Mouse (Mus musculus) limb, embryonic 15.5 days (tissue): ENCODE data around the gene Atf7ip2. TPM values are rescaled to one million over a fixed set of nuclear protein-coding genes. Genes with fewer than 3 reads are reported as not detected.
A peak's percentile ranks its signal among the peaks of the same experiment; 100 is the strongest.
"Not testable (repeated sequence)": the region's sequence is repeated elsewhere in the genome, so short reads cannot be mapped to it uniquely, and the experiment has no call there.

Experiments
- ATAC-seq: fragments of 200-750 bp; cut with Nextera tagmentation; 2 replicates; pipeline ENCODE4 v1.8.0; 2017; ENCODE audit warnings: low read depth, moderate TSS enrichment; ENCODE audit not compliant: insufficient number of reproducible peaks, low FRiP score, low TSS enrichment
- H3K27ac ChIP-seq: fragments of 300-500 bp; sonication (generic); 2 replicates; pipeline ENCODE4 v1.5.1; 2015; ENCODE audit warnings: moderate library complexity, mild to moderate bottlenecking, inconsistent platforms
- H3K27me3 ChIP-seq: fragments of 300-500 bp; sonication (generic); 2 replicates; pipeline ENCODE4 v1.6.1; 2015; ENCODE audit warnings: inconsistent platforms
- H3K36me3 ChIP-seq: fragments of 300-500 bp; sonication (generic); 2 replicates; pipeline ENCODE4 v1.6.1; 2015; ENCODE audit warnings: inconsistent platforms
- H3K4me1 ChIP-seq: fragments of 300-500 bp; sonication (generic); 2 replicates; pipeline ENCODE4 v1.6.1; 2015; ENCODE audit warnings: inconsistent platforms
- H3K4me2 ChIP-seq: fragments of 300-500 bp; sonication (generic); 2 replicates; pipeline ENCODE4 v1.6.1; 2015; ENCODE audit warnings: mild to moderate bottlenecking, inconsistent platforms
- H3K4me3 ChIP-seq: fragments of 300-500 bp; sonication (generic); 2 replicates; pipeline ENCODE4 v1.5.1; 2015; ENCODE audit warnings: mild to moderate bottlenecking, inconsistent platforms
- H3K9ac ChIP-seq: fragments of 300-500 bp; sonication (generic); 2 replicates; pipeline ENCODE4 v1.6.1; 2015; ENCODE audit warnings: inconsistent platforms
- H3K9me3 ChIP-seq: fragments of 300-500 bp; sonication (generic); 2 replicates; pipeline ENCODE4 v1.6.1; 2016; ENCODE audit warnings: inconsistent platforms
- WGBS: fragments of 180-500 bp; shearing (Covaris S2); methylation state at CpG from one replicate; pipeline ENCODE4 v1.1.7; 2015; 5-methylcytosine and 5-hydroxymethylcytosine counted together
- polyA plus RNA-seq: library from polyadenylated mRNA; unstranded; fragments of >200 nt; fragmentation: Nextera tagmentation; extraction: Ambion mirVana; gene quantifications from 2 replicates; pipeline ENCODE4 v1.2.1, GENCODE M21; 2015

Gene Atf7ip2
- polyA plus RNA-seq, 1 experiment from 2014 or later = 1.1 TPM

DNA sequence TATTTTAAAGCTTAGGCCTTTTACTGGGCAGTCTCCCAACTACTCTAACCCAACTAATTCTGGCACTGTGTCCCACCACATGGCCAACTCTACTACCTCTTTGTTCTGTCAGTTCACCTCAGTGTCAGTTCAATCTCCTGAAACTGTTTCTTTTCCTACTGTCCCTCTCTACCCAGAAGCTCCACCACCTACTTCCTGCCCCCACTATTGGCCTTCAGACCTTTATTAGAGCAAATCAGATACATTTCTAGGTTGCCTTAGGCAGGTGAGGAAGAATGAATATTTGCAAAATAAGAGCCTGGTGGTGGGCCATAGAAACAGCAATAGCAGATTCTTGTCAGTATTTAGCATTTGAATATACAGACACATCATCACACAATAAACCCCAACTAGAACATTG is 44.1 kb downstream of the Atf7ip2 start:
- Histone ChIP-seq H3K27ac (no peak overlapping the region), H3K27me3 (no peaks in the 10 kb centered on the region), H3K36me3 (no peaks in the 10 kb centered on the region), H3K4me2 (no peak overlapping the region), H3K4me1 (no peaks in the 10 kb centered on the region), H3K4me3 (no peak overlapping the region), H3K9ac (no peak overlapping the region), H3K9me3 (no peaks in the 10 kb centered on the region)
- no peak for ATAC-seq

- Histone ChIP-seq H3K9me3 (no peaks in the 10 kb centered on the region), H3K27me3 (no peaks in the 10 kb centered on the region), H3K4me1 (no peaks in the 10 kb centered on the region), H3K27ac (no peak overlapping the region), H3K9ac (no peak overlapping the region), H3K36me3 (no peaks in the 10 kb centered on the region), H3K4me2 (no peak overlapping the region), H3K4me3 (no peak overlapping the region)
- ATAC-seq = no peak
- WGBS = 44% methylated on average over 1 of the region's 1 CpGs
These were observed 61.5 kb downstream of the Atf7ip2 start for GRCm38 (mm10) chr16:10253993-10254392.

DNA sequence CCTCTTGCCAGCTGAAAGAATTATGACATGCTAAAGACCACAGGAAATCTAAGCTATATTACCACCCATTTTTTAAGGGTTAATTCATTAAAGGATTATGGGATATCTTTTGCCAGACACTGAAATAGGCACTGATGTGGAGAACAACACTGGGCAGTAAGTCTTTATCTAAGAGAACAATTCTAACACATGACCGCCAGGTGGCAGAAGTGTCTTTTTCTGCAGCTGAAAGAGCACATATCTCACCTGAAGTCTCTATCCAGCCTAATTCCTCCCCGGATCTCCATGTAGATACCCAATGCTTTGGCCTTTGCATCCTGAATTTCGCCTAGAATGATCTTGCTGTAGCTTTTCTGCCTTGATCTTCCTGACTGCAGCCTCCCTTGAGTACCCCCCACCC is 79.7 kb downstream of the Atf7ip2 start:
- H3K27ac ChIP-seq = no peak overlapping the region
- no peak overlapping the region for H3K9ac ChIP-seq
- H3K4me3 ChIP-seq = no peak overlapping the region
- H3K27me3 ChIP-seq = no peaks in the 10 kb centered on the region
- H3K9me3 ChIP-seq = no peaks in the 10 kb centered on the region
- no peak overlapping the region for H3K4me2 ChIP-seq
- ATAC-seq = no peak
- WGBS = 16% methylated on average over 3 of the region's 3 CpGs
- H3K4me1 ChIP-seq = no peaks in the 10 kb centered on the region
- H3K36me3 ChIP-seq = no peaks in the 10 kb centered on the region

GRCm38 (mm10) chr16:10274465-10274864 is 82.0 kb downstream of the Atf7ip2 start:
- Histone ChIP-seq H3K27ac (no peak overlapping the region), H3K4me1 (no peaks in the 10 kb centered on the region), H3K9me3 (no peaks in the 10 kb centered on the region), H3K27me3 (no peaks in the 10 kb centered on the region), H3K4me2 (no peak overlapping the region), H3K9ac (no peak overlapping the region), H3K4me3 (no peak overlapping the region), H3K36me3 (no peaks in the 10 kb centered on the region)
- 66% methylated on average over 4 of the region's 4 CpGs for WGBS
- no peak for ATAC-seq

- ATAC-seq, H3K4me3 ChIP-seq, H3K27me3 ChIP-seq, H3K4me2 ChIP-seq, H3K9me3 ChIP-seq, H3K9ac ChIP-seq, H3K36me3 ChIP-seq, H3K4me1 ChIP-seq, H3K27ac ChIP-seq: not testable (repeated sequence)
- WGBS = 80% methylated on average over 5 of the region's 5 CpGs
These were observed 84.3 kb downstream of the Atf7ip2 start for GRCm38 (mm10) chr16:10276778-10277177.

DNA sequence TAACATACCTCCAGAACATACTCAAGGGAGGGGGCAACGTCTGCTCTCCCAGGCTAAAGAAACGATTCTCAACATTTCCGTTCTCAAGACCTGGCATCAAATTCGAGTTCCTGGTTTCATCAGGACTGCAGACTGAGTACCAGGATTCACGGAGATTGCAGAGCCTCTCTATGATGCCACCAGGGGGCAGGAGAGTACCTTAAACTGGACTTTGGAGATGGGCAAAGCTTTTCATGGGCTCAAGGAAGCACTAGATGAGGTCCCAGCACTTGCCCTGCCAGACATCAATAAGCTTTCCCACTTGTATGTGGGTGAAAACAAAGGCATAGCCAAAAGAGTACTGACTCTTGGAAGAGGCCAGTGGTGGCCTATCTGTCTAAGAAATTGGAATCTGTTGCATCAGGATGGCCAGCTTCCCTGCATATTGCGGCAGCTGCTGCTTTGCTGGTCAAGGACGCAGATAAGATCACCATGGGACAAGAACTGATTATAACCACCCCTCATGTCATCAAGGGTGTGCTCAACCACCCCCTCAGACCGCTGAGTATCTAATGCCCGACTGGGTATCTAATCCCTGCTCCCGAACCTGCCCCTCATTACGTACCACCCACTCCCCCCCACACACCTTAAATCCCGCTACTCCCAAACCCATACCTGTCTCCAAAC is 87.9 kb downstream of the Atf7ip2 start:
- H3K9ac ChIP-seq = no peak overlapping the region
- 47% methylated on average over 12 of the region's 12 CpGs for WGBS
- H3K9me3 ChIP-seq = no peaks in the 10 kb centered on the region
- no peak for ATAC-seq
- H3K4me2 ChIP-seq = no peak overlapping the region
- H3K27me3 ChIP-seq = no peaks in the 10 kb centered on the region
- H3K4me3 ChIP-seq = no peak overlapping the region
- 0 out of 2 replicates have a peak, but pooled peaks cover 1% of the 10 kb centered on the region for H3K4me1 ChIP-seq
- H3K27ac ChIP-seq = no peak overlapping the region
- H3K36me3 ChIP-seq = peaks cover 13% of the 10 kb centered on the region

DNA sequence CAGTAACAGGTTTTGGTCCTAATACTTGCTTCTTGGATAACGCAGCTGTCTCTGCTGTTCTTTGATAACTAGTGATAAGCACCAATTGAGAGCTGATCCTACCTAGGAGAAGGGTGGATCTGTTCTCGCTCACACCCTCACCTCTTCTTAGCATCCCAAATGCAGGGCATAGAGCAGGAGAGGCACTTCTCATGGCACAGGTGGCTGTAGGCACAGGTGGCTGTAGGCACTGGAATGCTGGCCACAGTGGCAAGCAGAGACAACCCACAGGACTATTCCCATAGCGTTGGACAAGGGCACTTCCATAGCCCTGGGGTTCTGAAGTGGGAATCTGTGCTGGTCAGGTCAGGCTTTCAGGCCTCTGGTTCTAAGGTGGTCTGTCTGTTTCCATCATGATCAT is 89.4 kb downstream of the Atf7ip2 start:
- Histone ChIP-seq H3K4me2 (no peak overlapping the region), H3K36me3 (peaks cover 13% of the 10 kb centered on the region), H3K9me3 (no peaks in the 10 kb centered on the region), H3K9ac (no peak overlapping the region), H3K27me3 (no peaks in the 10 kb centered on the region), H3K4me3 (no peak overlapping the region), H3K27ac (no peak overlapping the region), H3K4me1 (peaks cover 14% of the 10 kb centered on the region)
- WGBS = 89% methylated on average over 3 of the region's 3 CpGs
- no peak for ATAC-seq

- H3K4me3 ChIP-seq = no peak overlapping the region
- no peak overlapping the region for H3K9ac ChIP-seq
- H3K36me3 ChIP-seq = peaks cover 13% of the 10 kb centered on the region
- no peak overlapping the region for H3K4me2 ChIP-seq
- no peaks in the 10 kb centered on the region for H3K9me3 ChIP-seq
- WGBS = 50% methylated on average over 9 of the region's 9 CpGs
- peaks cover 14% of the 10 kb centered on the region for H3K4me1 ChIP-seq
- H3K27ac ChIP-seq = peak overlapping the region; percentile 44; the same call in 1 of the 2 replicates
- no peaks in the 10 kb centered on the region for H3K27me3 ChIP-seq
- no peak for ATAC-seq
These were observed 94.2 kb downstream of the Atf7ip2 start for GRCm38 (mm10) chr16:10286513-10287268.

DNA sequence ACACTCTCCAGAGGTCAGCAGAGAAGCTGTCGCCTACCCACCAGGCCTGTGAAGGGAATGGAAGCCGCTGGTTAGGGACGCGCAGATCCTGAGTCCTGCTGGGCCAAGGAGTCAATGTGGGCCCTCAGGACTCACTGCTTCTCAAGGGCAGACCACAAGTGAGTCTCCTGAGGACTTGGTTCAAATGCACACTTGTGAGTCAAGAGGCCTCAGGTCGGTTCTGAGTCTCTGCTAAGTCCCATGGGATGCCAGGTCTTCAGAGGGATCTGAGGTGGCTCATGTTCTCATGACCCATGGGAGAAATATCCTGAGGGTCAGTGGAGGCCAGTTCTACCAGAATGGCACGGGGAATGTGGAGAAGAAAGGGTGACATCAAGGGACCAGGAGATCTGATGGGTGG is 95.6 kb downstream of the Atf7ip2 start:
- Histone ChIP-seq H3K27me3 (no peaks in the 10 kb centered on the region), H3K4me1 (peaks cover 14% of the 10 kb centered on the region), H3K4me3 (no peak overlapping the region), H3K9me3 (no peaks in the 10 kb centered on the region), H3K27ac (no peak overlapping the region), H3K9ac (no peak overlapping the region), H3K4me2 (no peak overlapping the region), H3K36me3 (peaks cover 8% of the 10 kb centered on the region)
- 78% methylated on average over 6 of the region's 6 CpGs for WGBS
- no peak for ATAC-seq

GRCm38 (mm10) chr16:10297696-10298644 is 105.5 kb downstream of the Atf7ip2 start:
- Histone ChIP-seq H3K36me3 (no peaks in the 10 kb centered on the region), H3K9me3 (no peaks in the 10 kb centered on the region), H3K27me3 (no peaks in the 10 kb centered on the region), H3K27ac (no peak overlapping the region), H3K9ac (no peak overlapping the region), H3K4me3 (no peak overlapping the region), H3K4me2 (no peak overlapping the region), H3K4me1 (peaks cover 4% of the 10 kb centered on the region; the same call in 1 of the 2 replicates)
- no peak for ATAC-seq
- 84% methylated on average over 10 of the region's 10 CpGs for WGBS

DNA sequence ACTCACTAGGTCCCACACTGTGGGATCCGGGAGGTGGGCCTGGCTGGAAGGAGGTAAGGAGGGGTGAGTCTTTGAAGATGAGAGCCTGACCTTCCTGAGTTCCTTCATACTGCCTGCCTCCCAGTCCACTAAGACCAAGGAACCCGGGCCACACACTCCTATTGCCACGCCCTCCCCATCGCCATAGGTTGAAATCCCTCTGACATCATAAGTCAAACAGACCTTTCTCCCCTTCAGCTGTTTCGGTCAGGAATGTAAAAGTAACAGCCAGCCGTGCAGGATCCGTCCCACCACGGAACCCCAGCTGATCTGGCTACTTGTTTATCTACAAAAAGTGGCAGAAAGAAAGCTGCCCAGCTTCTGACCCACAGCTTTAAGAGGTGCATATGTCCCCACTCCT is 107.1 kb downstream of the Atf7ip2 start:
- Histone ChIP-seq H3K4me1 (peaks cover 4% of the 10 kb centered on the region; the same call in 1 of the 2 replicates), H3K4me2 (no peak overlapping the region)
- ATAC-seq = no peak

More for the DNA sequence above, 107.1 kb downstream of the Atf7ip2 start:
- no peaks in the 10 kb centered on the region for H3K36me3 ChIP-seq
- no peaks in the 10 kb centered on the region for H3K9me3 ChIP-seq
- no peak overlapping the region for H3K27ac ChIP-seq
- H3K27me3 ChIP-seq = no peaks in the 10 kb centered on the region
- no peak overlapping the region for H3K4me3 ChIP-seq
- no peak overlapping the region for H3K9ac ChIP-seq
- 21% methylated on average over 8 of the region's 8 CpGs for WGBS
